Mouse (Mus musculus) monocyte, adult 5-6 weeks (primary cell): ENCODE results near the gene Ggn. TPM values are rescaled to one million over a fixed set of nuclear protein-coding genes. Genes with fewer than 3 reads are reported as not detected.
"Not testable (repeated sequence)": the region's sequence is repeated elsewhere in the genome, so short reads cannot be mapped to it uniquely, and the experiment has no call there.

ENCODE experiments used
- ATAC-seq: fragments of 153-309, 156-312 bp; replicated peaks from 2 replicates; pipeline ENCODE4 v1.8.0; 2017; ENCODE audit warnings: mild to moderate bottlenecking; ENCODE audit not compliant: low TSS enrichment, insufficient number of reproducible peaks, severe bottlenecking, poor library complexity, low FRiP score
- total RNA-seq: library from RNA; stranded (forward); fragments of 200-1000, 200-491, 200-594 nt; gene quantifications from 3 replicates; pipeline ENCODE4 v1.2.3, GENCODE M21; 2017

Gene Ggn
- total RNA-seq, 1 experiment from 2014 or later = not detected

DNA sequence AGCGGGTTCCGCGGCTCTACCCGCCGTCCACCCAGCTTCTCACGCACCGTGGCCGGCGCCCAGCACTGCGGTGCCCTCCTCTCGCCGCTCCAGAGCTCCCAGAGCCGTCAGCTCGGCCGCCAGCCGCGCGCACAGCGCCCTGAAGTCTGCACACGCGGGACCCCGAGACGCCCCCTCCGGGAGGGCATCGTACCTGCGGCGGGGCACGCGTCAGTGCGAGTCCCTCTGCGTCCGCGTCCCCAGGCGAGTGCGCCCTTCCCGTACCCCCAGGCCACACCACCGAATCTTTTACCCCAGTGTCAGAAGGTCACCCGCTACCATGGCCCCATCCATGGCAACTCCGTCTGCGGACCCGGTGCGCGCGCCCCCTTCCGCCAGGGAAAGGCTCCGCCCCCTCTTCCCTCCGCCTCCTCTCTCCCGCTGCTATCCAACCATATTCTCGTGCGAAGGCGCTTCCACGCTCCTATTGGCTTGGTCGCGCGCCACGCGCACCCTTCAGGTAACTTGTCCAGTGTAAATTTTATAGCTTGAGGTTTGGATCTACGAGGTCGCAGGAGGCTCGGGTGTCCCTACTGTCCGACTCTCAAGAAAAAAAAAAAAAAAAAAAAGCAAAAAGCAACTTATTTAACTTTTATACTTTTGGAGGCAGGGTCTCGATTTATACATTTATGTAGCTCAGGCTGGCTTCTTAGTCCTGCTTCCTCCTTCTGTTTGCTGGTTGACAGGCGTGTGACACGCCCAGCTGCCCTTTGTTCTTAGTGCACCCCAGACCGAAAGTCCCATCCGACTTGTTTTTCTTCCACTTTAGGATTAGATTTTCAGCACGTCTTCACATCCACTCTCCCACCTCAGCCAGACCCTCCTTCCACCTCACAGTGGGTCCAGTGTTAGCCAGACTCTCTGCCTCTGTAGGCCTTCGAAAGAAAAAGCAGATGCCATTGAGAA, 13.9 kb upstream of the Ggn start, which contains the start of gene Fam98c:
Gene Fam98c (minus strand): TSS at position 397 of the 945 bp plus-strand sequence.
- peak; percentile 86 for ATAC-seq

DNA sequence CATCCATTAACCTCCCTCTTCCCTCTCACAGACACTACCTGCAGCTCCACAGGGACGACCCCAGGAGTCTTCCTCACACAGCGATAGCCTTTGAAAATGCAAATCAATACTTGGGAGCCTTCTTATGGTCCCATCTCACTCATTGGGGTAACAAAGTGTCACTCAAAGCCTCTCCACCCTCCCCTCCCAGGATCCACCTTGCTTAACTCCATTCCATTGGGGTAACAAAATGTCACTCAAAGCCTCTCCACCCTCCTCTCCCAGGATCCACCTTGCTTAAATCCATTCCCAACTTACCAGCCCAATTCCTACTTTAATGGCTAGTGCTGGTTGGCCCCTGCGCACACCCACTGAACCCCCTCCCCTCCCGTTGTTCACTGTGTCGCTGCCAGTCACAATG, 11.7 kb upstream of the Ggn start:
- ATAC-seq = no peak

DNA sequence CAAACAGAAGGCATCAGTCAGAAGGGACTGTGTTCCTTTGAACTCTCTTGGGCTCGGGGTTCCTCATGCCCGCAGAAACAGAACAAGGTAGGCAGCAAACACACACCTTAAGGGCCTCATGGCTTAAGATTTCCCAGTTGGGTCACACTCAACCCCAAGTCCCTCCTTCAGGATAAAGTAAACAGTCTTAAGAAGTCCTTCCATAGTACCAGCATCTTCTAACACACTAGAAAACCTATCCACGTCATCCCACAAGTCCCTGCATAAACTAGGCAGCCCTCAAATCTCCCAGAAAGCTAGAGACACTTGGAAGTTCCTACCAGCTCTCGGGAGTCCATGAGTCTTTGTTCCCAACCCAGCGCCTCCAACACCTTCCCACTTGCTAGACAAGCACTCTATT, 7.7 kb upstream of the Ggn start:
- ATAC-seq = no peak

DNA sequence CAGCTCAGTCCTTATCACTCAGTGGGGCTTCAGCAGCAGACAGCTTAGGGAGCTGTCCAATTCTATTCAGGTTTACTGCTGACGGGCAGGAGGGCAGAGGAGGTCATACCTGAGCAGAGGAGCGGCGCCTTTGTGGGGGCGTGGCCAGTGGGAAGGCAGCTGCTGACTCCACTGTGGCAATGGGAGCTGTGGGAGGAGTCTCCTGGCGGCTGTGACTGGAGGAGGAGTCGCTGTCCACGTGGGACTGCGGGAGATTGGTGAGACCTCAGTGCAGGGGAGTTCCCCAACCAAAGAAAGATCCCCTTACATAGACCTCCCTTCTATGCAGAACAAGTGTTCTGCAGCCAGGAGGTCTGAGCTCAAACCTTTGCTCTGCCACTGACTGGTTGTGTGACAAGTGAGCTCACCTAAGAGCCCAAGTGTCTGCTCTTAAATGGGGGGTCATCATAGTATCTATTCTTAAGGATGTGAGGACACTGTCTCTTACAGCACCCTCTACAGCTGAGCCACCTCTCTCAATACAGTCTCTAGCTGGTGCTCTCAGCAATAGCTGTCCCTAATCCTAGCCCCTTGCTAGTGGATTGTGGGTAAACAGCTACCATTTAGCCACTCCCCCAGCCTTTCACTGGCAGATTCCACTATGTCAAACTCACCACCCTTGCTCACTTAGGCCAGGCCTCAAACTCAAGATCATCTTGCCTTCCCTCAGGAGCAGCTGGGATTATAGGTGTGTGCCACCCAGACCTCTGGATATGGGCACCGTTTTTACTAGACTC, 7.1 kb upstream of the Ggn start:
- 0 out of 2 replicates have a peak, but pooled peaks have one; percentile 38 for ATAC-seq

DNA sequence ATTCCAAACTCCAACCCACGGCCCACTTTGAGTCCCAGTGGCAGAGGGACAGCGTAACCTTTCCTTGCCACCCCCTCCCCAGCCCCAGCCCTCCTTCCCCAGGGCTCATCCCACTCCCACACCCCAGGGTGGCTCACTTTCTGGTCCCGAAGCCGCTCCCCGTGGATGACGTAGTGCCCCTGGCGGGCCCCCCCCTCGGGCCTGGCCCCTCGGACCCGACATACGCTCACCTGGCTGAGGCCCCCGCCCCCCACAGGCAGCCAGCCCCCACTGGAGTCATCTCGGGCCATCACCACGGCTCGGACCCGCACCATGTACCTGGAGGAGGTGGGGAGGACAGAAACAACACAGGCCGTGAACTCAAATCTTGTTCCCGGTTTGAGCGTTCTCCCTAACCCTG, 2.4 kb upstream of the Ggn start:
- ATAC-seq = no peak

DNA sequence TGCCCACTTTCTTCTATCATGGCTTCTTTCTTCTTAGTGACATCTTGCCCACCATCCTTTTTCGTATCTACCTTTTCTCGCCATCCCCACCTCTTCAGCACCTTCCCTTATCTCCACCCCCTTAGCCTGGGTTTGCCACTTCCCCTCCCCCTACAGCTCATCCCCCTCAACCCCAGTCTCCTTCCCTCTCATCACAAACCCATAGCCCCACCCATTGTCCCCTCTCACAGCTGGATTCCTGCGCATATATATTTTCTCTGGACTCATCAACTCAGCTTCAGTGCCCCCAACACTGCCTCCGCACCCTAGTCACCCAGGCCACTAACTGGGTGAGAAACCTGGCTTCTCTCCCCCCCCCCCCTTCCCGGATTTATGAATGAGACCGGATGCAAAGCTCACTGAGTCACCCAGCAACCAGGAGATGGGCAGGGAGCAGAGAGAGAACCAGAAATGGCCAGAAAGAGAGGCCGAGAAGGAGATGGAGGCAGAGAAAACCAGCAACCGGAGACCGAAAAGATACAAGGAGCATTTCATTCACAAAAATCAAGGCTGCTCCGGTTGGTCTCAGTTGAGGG, 1.8 kb upstream of the Ggn start:
- no peak for ATAC-seq

DNA sequence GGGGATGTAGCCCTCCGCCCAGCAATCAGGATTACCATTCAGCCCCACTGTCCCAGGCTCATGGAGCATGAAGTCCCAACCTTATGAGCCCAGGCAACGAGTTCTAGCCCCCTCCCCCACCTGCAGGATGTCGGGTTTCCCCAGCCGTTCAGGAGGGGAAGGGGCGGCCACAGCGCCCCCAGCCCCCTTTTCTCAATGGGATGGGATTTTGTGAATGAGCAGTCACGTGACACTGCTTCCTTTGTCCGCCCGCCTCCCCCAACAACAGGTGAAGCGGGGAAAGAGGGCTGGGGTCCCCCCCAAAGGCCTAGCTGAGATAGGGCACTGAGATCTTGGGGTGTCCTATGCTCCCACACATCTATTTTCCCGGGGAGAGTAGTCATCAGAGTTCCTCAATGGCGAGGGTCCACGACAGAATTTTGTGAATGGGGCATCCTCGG, 1.2 kb upstream of the Ggn start:
- no peak for ATAC-seq

DNA sequence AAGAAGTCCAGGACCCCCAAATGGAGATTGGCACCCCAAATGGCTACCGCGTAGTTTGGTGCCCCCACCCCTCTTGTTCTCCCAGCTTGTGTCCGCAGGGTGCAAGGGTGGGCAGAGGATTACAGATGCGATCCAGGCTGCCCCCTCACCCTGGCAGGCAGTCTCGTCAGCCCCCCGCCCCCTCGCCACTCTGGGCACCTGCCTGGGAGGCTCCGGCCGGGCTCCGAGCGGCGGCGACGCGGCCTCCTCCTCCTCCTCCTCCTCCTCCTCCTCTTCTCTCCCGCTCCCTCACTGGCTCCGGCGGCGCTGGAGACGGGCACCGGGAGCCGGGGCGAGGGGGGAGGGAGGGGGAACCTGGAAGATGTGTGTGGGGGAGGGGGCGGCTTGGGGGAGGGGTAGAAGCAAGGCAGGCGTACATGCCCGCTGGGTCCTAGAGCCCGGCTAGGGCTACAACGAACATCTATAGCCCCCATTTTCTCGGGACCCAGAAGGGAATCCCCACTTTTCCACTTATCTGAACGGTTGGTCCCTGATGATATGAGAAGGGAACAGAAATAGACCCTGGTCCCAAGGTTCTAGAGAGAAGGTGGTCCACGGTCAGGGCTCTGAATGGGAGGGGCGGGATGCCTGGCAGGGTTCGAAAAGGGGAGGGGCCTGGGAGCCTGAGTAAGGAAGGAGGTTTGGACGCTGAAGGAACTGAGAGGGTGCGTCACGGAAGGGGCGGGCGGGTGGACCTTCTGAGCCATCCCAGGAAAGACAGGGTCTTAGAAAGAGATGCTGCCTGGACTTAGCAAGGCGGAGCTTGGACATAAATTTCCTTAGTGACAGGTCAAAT, 562 bp upstream of the Ggn start:
- peak; percentile 14; the same call in 1 of the 2 replicates for ATAC-seq

DNA sequence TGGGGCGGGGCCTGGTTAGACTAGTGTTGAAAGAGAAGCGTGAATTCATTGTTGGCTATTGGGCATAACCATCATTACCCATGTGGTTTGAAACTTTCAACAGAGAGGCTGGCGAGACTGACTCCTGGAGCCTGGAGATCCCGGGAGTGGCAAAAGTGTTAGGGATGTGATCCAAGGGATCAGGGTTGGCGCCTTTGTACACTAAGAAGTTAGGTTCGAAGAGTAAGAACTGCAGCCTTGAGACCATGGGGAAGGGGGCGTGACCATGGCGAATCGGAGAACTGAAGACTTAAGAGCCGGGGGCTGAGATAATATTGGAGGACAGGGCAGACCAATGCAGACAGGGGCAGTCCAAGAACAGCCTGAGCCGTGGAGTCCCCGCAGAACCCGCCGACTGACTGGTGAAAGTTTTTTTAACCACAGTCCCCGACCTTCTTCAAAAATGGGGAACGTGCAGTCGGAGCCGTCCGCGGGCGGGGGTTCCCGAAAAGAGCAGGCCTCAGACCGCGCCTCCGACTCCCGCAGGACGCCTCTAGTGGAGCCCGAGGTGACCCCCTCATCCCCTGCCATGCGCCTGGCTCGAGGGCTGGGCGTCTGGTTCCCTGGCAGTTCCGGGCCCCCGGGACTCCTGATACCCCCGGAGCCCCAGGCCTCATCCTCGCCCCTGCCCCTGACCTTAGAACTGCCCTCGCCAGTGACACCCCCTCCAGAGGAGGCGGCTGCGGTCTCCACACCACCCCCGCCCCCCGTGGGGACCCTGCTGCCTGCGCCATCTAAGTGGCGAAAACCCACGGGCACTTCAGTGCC, 948 bp downstream of the Ggn start:
- ATAC-seq = peak; percentile 20

DNA sequence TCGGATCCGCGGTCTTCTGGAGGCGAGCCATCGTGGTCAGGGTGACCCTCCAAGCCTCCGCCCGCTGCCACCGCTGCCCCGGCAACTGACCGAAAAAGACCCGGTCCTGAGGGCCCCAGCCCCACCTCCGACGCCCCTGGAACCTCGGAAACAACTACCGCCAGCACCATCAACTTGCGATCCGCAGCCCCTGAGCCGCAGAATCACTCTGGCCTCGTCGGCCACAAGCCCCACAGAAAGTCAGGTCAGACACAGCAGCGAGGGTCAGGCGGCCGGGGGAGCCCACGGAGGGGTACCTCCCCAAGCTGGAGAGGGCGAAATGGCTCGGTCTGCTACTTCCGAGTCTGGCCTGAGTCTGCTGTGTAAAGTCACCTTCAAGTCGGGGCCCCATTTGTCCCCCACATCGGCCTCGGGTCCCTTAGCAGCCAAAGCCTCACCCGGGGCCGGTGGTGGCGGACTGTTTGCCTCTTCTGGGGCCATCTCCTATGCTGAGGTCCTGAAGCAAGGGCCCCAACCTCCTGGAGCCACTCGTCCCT, 1.6 kb downstream of the Ggn start:
- no peak for ATAC-seq

DNA sequence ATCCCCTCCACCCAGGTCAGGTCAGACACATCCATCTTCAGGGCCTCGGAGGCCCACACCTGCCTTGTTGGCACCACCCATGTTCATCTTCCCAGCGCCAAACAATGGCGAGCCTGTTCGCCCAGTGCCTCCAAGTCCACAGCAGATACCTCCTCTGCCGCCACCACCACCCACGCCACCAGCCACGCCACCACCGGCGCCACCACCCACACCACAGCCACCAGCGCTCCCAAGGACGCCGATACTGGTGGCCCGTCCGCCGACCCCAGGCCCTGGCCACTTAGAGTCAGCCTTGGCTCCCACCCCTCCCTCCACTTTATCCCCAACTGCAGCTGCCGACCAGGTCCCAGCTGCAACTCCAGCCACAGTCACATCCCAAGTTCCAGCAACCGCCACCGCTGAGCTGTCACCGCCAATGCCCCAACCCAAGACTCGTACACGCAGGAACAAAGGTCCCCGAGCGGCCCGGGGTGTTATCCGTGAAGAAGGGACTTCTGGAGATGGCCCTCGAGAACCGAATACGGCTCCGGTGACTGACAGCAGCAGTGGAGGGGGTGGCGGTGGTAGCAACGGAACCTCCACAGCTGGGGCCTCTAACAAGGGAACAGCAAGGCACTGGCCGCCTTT, 2.5 kb downstream of the Ggn start:
- no peak for ATAC-seq

DNA sequence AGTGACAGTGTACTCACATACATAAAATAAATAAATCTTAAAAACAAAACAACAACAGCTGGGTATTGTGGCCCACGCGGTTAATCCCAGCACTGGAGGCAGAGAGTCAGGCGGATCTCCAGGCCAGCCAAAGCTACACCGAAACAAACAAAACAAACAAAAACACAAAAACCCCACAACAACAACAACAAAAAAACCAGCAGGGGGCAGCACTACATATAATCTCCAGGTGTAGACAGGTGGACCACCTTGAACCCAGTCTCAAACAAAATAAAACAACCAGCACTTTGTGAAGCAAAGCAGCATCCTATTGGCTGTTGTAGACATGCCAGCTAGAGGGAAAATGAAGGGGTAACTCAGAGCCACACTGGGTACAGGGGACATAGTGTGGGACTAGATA, 8.1 kb downstream of the Ggn start:
- no peak for ATAC-seq

DNA sequence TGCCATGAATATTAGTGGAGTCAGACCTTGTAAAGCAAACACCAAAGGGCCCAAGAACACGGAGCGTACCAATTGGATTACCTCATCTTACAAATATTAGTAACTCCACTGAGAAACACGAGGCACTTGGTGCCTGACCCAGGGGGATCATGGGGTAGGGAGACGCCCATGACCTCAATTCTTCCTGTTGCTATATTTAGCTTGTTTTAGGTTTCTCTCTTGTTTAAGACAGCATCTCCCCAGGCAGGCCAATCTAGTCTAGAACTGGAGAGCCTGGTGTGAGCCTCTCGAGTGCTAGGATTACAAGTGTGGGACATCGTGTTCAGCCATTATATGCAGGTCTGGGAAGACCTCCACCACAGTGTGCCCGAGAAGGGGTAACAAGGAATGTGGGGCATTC, 9.3 kb downstream of the Ggn start:
- 0 out of 2 replicates have a peak, but pooled peaks have one; percentile 20 for ATAC-seq

DNA sequence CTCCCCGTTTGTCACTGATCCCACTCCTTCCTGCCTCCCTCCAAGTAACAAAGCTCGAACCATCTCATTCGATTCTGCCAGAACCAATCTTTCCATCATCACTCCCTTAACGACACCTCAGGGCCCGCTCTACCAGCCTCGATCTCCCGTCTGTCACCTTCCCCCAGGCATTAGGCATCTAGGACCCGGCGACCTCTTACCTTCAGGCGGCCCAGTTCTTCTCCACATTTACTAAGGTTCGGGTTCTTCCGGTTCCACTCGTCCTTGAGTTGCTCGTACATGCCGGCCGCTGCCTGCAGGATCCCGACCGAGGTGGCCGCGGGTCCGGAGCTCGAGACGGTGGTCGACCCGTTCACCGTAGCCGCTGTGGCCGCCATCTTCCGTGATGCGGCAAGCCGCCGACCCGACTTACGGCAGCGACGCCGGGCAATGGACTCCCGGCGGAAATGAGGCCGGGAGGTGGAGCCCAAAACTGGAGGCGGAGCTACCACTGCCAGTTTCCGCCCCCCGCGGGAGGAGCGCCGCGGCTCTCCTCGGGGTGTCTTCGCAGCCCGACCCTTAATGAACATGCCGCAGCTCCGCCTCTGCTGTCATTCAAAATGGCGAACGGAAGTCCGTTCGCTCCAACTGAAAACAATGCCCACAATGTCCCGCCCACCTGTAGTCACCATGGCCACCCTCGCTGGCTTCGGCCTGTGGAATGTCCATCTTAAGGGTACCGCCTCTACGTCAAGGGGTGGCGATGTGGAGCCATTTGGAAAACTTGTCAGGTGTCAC, 10.3 kb downstream of the Ggn start, which contains the start of gene Psmd8:
Gene Psmd8 (minus strand): TSS at position 625 of the 777 bp plus-strand sequence.
- peak; percentile 93 for ATAC-seq

DNA sequence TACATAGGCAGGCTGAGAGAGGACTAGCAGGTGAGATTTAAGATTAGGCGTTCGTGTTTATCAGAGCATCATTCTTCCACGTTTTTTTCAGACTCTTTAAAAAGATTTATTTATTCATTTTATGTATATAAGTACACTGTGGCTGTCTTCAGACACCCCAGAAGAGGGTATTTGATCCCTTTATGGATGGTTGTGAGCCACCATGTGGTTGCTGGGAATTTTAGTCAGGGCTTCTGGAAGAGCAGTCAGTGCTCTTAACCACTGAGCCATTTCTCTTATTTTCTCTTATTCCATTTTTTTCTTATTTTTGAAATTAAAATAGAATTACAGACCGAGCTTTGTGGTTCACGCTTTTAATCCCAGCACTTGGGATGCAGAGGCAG, 10.8 kb downstream of the Ggn start:
- no peak for ATAC-seq

DNA sequence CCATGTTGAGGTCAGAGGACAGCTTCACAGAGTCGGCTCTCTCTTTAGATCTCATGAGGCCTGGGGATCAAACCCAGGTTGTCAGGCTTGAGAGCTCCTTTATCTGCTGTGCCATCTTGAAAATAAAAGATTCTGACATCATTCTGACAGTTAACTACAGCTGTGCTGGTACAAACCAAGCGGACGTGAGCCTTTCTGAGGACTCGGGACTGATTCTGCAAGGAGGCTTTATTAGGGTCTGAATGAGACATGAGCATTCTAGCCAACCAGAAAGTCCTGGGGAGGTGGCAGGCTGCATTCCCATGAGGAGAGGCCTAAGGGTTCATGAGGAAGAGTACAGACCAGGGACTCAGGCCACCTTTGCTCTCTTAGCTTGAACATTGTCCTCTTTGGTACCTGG, 11.3 kb downstream of the Ggn start:
- not testable (repeated sequence) for ATAC-seq
